Mouse (Mus musculus): ENCODE data around the gene Draxin. TPM values are rescaled to one million over a fixed set of nuclear protein-coding genes. Genes with fewer than 3 reads are reported as not detected.
A peak's percentile ranks its signal among the peaks of the same experiment; 100 is the strongest.

Draxin gene
- total RNA-seq, 2 experiments from 2014 or later = not detected

GRCm38 (mm10) chr4:148082257-148083044 lies 48.0 kb downstream of the Draxin start:
- peak; percentile 77 for DNase-seq

DNA sequence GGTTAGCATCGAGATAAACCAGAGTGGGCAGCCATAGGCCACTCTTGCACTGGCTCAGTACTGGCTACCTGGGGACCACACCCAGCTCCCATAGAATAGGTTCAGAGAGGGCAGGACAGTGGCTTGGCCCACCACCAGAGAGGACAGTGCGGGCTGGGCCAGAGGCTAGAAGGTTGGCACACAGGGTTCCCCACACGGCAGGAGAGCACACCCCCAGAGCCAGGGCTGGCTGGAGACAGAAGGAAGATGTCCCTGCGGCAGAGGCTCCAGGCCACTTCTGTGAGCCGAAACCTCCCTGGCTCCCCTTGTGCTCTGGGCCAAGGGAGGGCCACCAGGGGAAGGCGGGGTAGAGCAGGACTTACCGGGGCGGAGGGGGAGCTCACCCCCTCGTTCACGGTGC lies 49.3 kb downstream of the Draxin start:
- DNase-seq = no peak

- DNase-seq = no peak
Measured at GRCm38 (mm10) chr4:148080597-148080973, 49.9 kb downstream of the Draxin start.

DNA sequence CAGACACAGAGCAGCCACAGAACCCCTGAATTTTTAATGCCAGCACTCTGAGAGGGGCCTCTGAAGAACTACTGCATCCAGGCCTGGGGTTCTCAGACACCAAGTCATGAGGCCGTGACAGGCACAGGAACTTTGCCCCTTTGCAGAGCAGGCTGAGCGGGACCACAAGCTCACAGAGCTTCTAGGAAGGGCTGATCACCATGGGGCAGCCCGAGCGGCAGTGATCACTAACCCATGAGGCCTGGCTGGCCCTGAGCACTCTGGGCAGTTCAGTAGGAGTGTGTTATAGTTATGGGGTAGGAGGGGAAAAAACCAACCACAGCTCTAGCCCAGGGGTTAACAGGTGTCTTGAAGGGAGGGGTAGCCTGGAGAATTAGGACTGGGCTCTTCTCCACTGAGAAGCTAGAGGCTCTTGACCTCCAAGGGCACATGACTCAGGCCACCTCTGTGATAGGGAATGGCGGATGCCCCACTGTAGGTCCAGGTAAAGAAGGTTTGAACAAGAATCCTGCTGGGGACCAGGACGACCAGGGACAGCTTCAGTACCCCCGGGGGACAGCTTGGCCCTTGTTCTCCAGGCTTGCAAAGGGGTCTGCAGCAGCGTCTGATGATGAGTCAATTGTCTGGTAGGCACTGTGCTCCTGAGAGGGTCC lies 50.4 kb downstream of the Draxin start:
- no peak for DNase-seq

- DNase-seq = no peak
Measured at GRCm38 (mm10) chr4:148079212-148079611, 51.3 kb downstream of the Draxin start.

- DNase-seq = no peak
Measured at GRCm38 (mm10) chr4:148075881-148076280, 54.6 kb downstream of the Draxin start.

- peak; percentile 79 for DNase-seq
Measured at GRCm38 (mm10) chr4:148075259-148075658, 55.2 kb downstream of the Draxin start.

- no peak for DNase-seq
Measured at GRCm38 (mm10) chr4:148074521-148075189, 55.8 kb downstream of the Draxin start.

DNA sequence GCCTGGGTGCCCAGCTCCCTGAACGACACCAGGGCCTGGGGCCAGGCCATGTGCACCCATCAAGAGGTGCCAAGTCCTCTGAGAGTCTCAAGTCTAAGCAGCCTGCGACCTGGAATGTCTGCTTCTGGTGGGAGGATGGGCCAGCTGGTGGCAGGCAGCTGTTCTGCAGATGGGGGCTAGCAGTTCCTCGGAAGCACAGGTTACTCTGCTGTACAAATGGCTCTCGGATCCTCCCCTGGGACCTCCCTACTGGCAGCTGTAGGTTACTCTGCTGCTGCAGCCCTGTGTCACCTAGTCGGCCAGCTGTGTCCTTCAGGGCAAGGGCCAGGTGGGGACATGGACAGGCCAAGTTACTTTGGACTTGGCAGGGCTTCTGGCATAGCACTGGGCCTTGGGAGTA lies 59.0 kb downstream of the Draxin start:
- DNase-seq = no peak

GRCm38 (mm10) chr4:148069602-148070218 lies 60.8 kb downstream of the Draxin start:
- DNase-seq = no peak

DNA sequence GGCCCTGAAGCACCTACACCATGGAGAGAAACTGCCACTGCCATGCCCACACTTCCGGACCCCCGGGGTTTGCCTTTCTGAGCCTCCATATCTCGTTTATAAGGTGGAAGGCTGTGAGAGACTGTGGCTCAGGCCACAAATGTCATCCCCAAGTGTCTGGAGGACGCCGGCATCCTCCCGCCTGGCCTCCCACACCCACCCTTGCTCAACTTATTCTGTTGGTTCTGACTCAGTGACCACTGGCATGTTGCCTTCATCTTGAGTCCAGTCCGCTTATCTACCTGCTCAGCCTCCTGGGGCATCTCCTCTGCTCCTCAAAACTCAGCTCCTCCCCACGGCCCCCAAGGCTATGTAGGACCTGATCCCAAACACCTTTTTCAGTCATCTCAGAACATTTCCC lies 63.2 kb downstream of the Draxin start:
- DNase-seq = no peak

DNA sequence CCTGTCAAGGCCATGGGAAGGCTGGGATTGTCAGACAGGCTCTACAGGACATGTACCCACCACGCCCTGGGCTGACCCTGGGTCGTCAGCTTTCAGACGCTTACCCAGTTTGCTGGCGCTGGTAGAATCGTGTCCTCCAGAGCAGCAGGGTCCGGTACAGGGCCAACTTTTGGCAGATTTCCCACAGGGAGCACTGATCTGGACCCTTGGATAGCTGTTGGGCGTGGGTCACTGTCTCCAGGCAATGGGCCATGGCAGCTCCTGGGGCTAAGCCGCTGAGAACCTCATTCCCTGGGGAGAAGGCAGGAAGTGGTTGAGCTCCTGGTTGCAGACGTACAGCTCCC lies 64.1 kb downstream of the Draxin start:
- DNase-seq = peak; percentile 53

GRCm38 (mm10) chr4:148065702-148066400 lies 64.6 kb downstream of the Draxin start:
- no peak for DNase-seq

DNA sequence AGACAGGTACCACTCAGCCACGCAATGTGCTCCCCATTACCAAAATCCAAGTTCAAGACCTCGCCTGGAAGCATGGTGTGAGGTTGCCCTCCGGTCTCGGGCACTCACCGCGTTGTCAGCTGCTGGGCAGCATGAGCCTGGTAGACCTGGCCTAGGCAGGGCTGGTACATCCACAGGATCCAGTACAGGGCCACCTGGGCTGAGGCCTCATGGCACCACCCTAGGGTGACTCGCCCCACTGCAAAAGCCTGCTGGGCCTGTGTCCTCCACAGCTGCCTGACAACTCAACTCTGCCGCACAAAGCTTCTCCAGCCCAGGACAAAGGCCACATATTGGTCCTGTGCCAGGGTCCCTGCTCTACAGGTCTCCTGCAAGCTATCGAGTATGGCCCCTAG lies 69.4 kb downstream of the Draxin start:
- no peak for DNase-seq

DNA sequence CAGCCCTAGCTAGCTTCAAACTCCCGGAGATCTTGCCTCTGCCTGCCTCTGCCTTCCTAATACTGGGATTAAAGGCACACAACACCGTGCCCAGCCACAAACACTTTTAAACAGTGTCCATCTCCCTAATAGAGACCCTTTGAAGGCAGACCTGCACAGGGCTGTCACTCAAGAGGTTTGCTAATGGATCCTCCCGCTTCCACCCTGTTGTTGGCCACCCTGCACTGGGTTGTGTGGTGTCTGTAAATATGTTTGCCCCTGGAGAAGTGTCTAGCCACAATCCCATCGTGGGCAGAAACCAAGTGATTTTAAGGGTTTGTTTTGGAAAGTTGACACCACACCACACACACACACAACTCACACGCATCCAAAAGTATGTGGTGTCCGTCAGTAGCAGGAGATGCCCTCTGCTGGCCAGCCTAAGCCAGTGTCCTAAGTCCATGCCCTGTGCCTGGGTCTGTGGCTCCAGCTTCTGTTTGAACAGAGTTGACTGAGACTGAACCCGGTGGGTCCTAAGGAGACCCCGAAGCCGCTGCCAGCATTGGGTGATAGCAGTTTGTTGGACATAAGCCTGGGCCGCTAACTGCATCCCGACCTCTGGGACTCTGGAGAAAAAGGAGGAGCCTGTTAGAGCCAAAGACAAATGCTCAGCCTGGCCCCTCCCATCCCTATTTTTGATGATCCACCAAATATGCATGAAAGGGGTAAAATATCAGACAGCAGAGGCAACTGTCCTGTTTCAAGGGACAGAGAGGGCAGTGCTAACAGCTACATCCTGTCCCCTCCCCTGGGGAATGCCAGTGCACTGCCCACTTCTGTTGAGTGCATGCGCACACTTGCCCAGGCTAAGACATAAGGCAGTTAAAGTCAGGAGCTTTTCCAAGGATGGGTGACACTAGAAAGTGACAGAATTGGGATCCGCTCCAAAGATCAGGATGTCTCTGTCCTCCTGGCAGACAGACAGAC lies 70.1 kb downstream of the Draxin start:
- DNase-seq = peak; percentile 71

- no peak for DNase-seq
Measured at GRCm38 (mm10) chr4:148058993-148059392, 71.5 kb downstream of the Draxin start.

- no peak for DNase-seq
Measured at GRCm38 (mm10) chr4:148058218-148058819, 72.2 kb downstream of the Draxin start.

DNA sequence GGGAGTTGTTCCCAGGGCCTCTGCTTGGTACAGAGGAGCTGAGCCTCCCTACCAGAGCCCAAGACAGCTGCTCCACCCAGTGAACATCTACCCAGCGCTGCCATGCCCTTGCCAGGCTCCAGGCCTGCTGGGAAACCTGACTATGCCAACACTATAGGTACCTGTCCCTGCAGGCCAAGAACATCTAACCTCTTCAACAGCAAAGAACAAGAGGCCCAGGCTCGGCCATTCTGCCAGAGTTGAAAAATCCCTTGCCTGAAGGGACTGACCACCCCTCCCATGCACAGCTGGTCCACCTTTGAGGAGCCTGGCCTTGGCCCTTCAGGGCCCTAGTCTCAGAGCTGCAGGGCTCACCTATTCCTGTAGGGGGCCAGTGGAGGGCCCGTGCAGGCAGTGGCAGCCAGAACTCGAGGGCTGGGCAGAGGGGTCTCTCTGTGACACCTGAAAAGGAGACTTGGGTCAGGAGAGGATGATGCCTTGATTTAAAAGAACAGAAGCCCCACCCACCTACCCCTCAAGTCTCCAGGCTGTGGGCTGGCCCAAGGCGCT lies 72.8 kb downstream of the Draxin start:
- DNase-seq = no peak

DNA sequence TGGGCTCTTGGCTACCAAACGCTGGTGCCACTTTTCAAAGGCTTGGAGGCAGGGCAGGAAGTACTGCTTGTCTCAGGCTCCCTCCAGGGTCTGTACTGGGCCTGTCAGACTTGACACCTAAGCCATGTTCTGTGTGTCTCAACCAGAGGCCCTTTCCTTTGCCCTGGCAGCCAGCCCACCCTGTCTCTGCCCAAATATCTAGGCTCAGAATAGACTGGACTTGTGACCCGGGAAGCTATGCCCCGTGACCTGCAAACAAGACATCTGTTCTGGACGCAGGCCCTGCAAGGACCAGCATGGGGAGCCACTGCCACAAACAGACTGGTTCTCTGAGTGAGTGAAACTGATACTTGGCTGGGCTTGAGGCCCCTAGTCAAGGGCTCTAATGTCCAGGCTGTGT lies 73.7 kb downstream of the Draxin start:
- peak; percentile 85 for DNase-seq

- no peak for DNase-seq
Measured at GRCm38 (mm10) chr4:148056246-148056645, 74.3 kb downstream of the Draxin start.
